Mouse (Mus musculus) G1E-ER4 (cell line): ENCODE measurements around the gene Rnf208. TPM values are rescaled to one million over a fixed set of nuclear protein-coding genes. Genes with fewer than 3 reads are reported as not detected.

ENCODE experiments used
- GATA1 ChIP-seq: IDR thresholded peaks from one replicate; pipeline ENCODE4 v1.8.0; 2012; ENCODE audit warnings: low read length, inconsistent platforms
- polyA plus RNA-seq: library from polyadenylated mRNA; stranded (reverse); fragments of >175 nt; gene quantifications from 2 replicates; pipeline ENCODE4 v1.2.3, GENCODE M21; 2012

Rnf208 gene
- polyA plus RNA-seq, 1 experiment: 29.3 TPM

GRCm38 (mm10) chr2:25286837-25287636, 45.0 kb downstream of the Rnf208 start:
- TF ChIP-seq GATA1: no peak

GRCm38 (mm10) chr2:25287927-25288649, 46.0 kb downstream of the Rnf208 start, which contains the start of gene Tmem210:
Gene Tmem210, plus strand, starts transcription at chr2:25288145.
- TF ChIP-seq GATA1: no peak

GRCm38 (mm10) chr2:25288734-25289345, 46.8 kb downstream of the Rnf208 start:
- no peak for TF ChIP-seq GATA1

- TF ChIP-seq GATA1: no peak
Measured at GRCm38 (mm10) chr2:25289651-25290050, 47.6 kb downstream of the Rnf208 start, which contains the start of gene Lrrc26. Gene Lrrc26, plus strand, starts transcription at chr2:25289915.

GRCm38 (mm10) chr2:25290101-25290815, 48.2 kb downstream of the Rnf208 start:
- TF ChIP-seq GATA1: no peak

- TF ChIP-seq GATA1: no peak
Measured at GRCm38 (mm10) chr2:25290816-25291130, 48.7 kb downstream of the Rnf208 start.

GRCm38 (mm10) chr2:25291184-25292053, 49.4 kb downstream of the Rnf208 start:
- no peak for TF ChIP-seq GATA1

GRCm38 (mm10) chr2:25292054-25292544, 50.0 kb downstream of the Rnf208 start:
- no peak for TF ChIP-seq GATA1

GRCm38 (mm10) chr2:25292856-25293255, 50.8 kb downstream of the Rnf208 start:
- no peak for TF ChIP-seq GATA1

GRCm38 (mm10) chr2:25293706-25294105, 51.7 kb downstream of the Rnf208 start:
- TF ChIP-seq GATA1: no peak

Other genes starting within 250 kb of the Rnf208 start
- gene Nsmf, start 187.9 kb upstream of the Rnf208 start, polyA plus RNA-seq: 51.6 and 56.3 TPM in 2 replicates
- gene Entpd8, start 162.0 kb upstream of the Rnf208 start, polyA plus RNA-seq: not detected in 2 replicates
- 0.06 and 0.18 TPM in 2 replicates for gene Noxa1, start 147.1 kb upstream of the Rnf208 start, polyA plus RNA-seq
- not detected in 2 replicates for gene Nrarp, start 61.5 kb upstream of the Rnf208 start, polyA plus RNA-seq
- 9.9 and 11.1 TPM in 2 replicates for gene Tor4a, start 45.4 kb upstream of the Rnf208 start, polyA plus RNA-seq
- 26.4 and 34.1 TPM in 2 replicates for gene Nelfb, start 30.8 kb upstream of the Rnf208 start, polyA plus RNA-seq
- gene Stpg3, start 27.6 kb upstream of the Rnf208 start, polyA plus RNA-seq: not detected in 2 replicates
- gene Fam166a, start 23.5 kb upstream of the Rnf208 start, polyA plus RNA-seq: 0.09 TPM in 1 of 2 replicates, not detected in the other
- 462 and 587 TPM in 2 replicates for gene Tubb4b, start 17.6 kb upstream of the Rnf208 start, polyA plus RNA-seq
- not detected in 2 replicates for gene Slc34a3, start 7.9 kb upstream of the Rnf208 start, polyA plus RNA-seq
- 0.04 and 0.10 TPM in 2 replicates for gene Rnf224, start 5.5 kb upstream of the Rnf208 start, polyA plus RNA-seq
- not detected in 2 replicates for gene Cysrt1, start 197 bp downstream of the Rnf208 start, polyA plus RNA-seq
- 0.97 and 2.3 TPM in 2 replicates for gene AL732309.1, start 4.6 kb downstream of the Rnf208 start, polyA plus RNA-seq
- 11.3 and 16.5 TPM in 2 replicates for gene Tmem203, start 13.2 kb downstream of the Rnf208 start, polyA plus RNA-seq
- gene Tprn, start 20.4 kb downstream of the Rnf208 start, polyA plus RNA-seq: 56.1 and 69.7 TPM in 2 replicates
- gene Ssna1, start 30.2 kb downstream of the Rnf208 start, polyA plus RNA-seq: 196 and 198 TPM in 2 replicates
- gene Anapc2, start 30.2 kb downstream of the Rnf208 start, polyA plus RNA-seq: 25.4 and 26.3 TPM in 2 replicates
- not detected in 2 replicates for gene Tmem210, start 45.9 kb downstream of the Rnf208 start, polyA plus RNA-seq
- gene Lrrc26, start 47.7 kb downstream of the Rnf208 start, polyA plus RNA-seq: not detected in 2 replicates
- 0.09 and 0.18 TPM in 2 replicates for gene Grin1, start 76.9 kb downstream of the Rnf208 start, polyA plus RNA-seq
- gene Man1b1, start 90.1 kb downstream of the Rnf208 start, polyA plus RNA-seq: 18.5 and 26.0 TPM in 2 replicates
- 5.0 and 7.6 TPM in 2 replicates for gene Dpp7, start 114.1 kb downstream of the Rnf208 start, polyA plus RNA-seq
- gene Uap1l1, start 123.4 kb downstream of the Rnf208 start, polyA plus RNA-seq: 36.3 and 46.3 TPM in 2 replicates
- gene Sapcd2, start 130.1 kb downstream of the Rnf208 start, polyA plus RNA-seq: 139 and 187 TPM in 2 replicates
- not detected in 2 replicates for gene Entpd2, start 153.6 kb downstream of the Rnf208 start, polyA plus RNA-seq
- gene Npdc1, start 157.1 kb downstream of the Rnf208 start, polyA plus RNA-seq: not detected in 2 replicates
- not detected in 2 replicates for gene Fut7, start 181.0 kb downstream of the Rnf208 start, polyA plus RNA-seq
- 9.2 and 9.9 TPM in 2 replicates for gene Abca2, start 186.4 kb downstream of the Rnf208 start, polyA plus RNA-seq
- gene Clic3, start 214.6 kb downstream of the Rnf208 start, polyA plus RNA-seq: not detected in 2 replicates
- 39.7 and 40.3 TPM in 2 replicates for gene Paxx, start 218.8 kb downstream of the Rnf208 start, polyA plus RNA-seq
- gene Ptgds, start 227.8 kb downstream of the Rnf208 start, polyA plus RNA-seq: not detected in 2 replicates